Mouse (Mus musculus) liver, embryonic 13.5 days (tissue): ENCODE data around the gene Nup210l. TPM values are rescaled to one million over a fixed set of nuclear protein-coding genes. Genes with fewer than 3 reads are reported as not detected.
A peak's percentile ranks its signal among the peaks of the same experiment; 100 is the strongest.

Source experiments
- ATAC-seq: fragments of 200-750 bp; cut with Nextera tagmentation; 2 replicates; pipeline ENCODE4 v1.8.0; 2017; ENCODE audit warnings: low read depth, mild to moderate bottlenecking, moderate number of reproducible peaks, moderate library complexity
- DNase-seq: peaks from one replicate; pipeline ENCODE4 v3.0.0; 2022
- H3K27ac ChIP-seq: fragments of 300-500 bp; sonication (generic); 2 replicates; pipeline ENCODE4 v1.5.1; 2015; ENCODE audit warnings: moderate library complexity, mild to moderate bottlenecking, inconsistent platforms
- H3K27me3 ChIP-seq: fragments of 300-500 bp; sonication (generic); 2 replicates; pipeline ENCODE4 v1.6.1; 2015; ENCODE audit warnings: mild to moderate bottlenecking, inconsistent platforms
- H3K36me3 ChIP-seq: fragments of 300-500 bp; sonication (generic); 2 replicates; pipeline ENCODE4 v1.6.1; 2015; ENCODE audit warnings: mild to moderate bottlenecking, inconsistent platforms
- H3K4me1 ChIP-seq: fragments of 300-500 bp; sonication (generic); replicated peaks from 2 replicates; pipeline ENCODE4 v1.6.1; 2015; ENCODE audit warnings: inconsistent platforms
- H3K4me2 ChIP-seq: fragments of 300-500 bp; sonication (generic); 2 replicates; pipeline ENCODE4 v1.6.1; 2015; ENCODE audit warnings: inconsistent platforms, mild to moderate bottlenecking, moderate library complexity
- H3K4me3 ChIP-seq: fragments of 300-500 bp; sonication (generic); replicated peaks from 2 replicates; pipeline ENCODE4 v1.5.1; 2015; ENCODE audit warnings: mild to moderate bottlenecking, inconsistent platforms
- H3K9ac ChIP-seq: fragments of 300-500 bp; sonication (generic); 2 replicates; pipeline ENCODE4 v1.6.1; 2015; ENCODE audit warnings: mild to moderate bottlenecking, inconsistent platforms
- H3K9me3 ChIP-seq: fragments of 300-500 bp; sonication (generic); replicated peaks from 2 replicates; pipeline ENCODE4 v1.6.1; 2016; ENCODE audit warnings: inconsistent platforms
- WGBS: fragments of 180-500 bp; shearing (Covaris S2); methylation state at CpG from one replicate; pipeline ENCODE4 v1.1.7; 2015; ENCODE audit not compliant: insufficient replicate concordance; 5-methylcytosine and 5-hydroxymethylcytosine counted together
- polyA plus RNA-seq: library from polyadenylated mRNA; unstranded; fragments of >200 nt; fragmentation: Nextera tagmentation; extraction: Ambion mirVana; gene quantifications from 2 replicates; pipeline ENCODE4 v1.2.1, GENCODE M21; 2015

Gene Nup210l
- polyA plus RNA-seq, 1 experiment from 2014 or later = 0.05 TPM

GRCm38 (mm10) chr3:90211475-90212398, 107.8 kb downstream of the Nup210l start:
- Histone ChIP-seq H3K27me3 (no peaks in the 10 kb centered on the region), H3K4me1 (peaks cover 46% of the 10 kb centered on the region), H3K4me3 (peak overlapping the region; percentile 86), H3K27ac (peak overlapping the region; percentile 32), H3K36me3 (peaks cover 58% of the 10 kb centered on the region), H3K9ac (peak overlapping the region; percentile 92), H3K4me2 (peak overlapping the region; percentile 94), H3K9me3 (no peaks in the 10 kb centered on the region)
- ATAC-seq = no peak
- WGBS = 36% methylated on average over 13 of the region's 13 CpGs
- DNase-seq = no peak

GRCm38 (mm10) chr3:90212723-90213122, 108.8 kb downstream of the Nup210l start:
- Histone ChIP-seq H3K9ac (peak overlapping the region; percentile 92), H3K27me3 (no peaks in the 10 kb centered on the region), H3K4me1 (peaks cover 46% of the 10 kb centered on the region), H3K9me3 (no peaks in the 10 kb centered on the region), H3K27ac (peak overlapping the region; percentile 83), H3K4me2 (peak overlapping the region; percentile 94), H3K36me3 (peaks cover 51% of the 10 kb centered on the region), H3K4me3 (peak overlapping the region; percentile 86)
- WGBS = 5% methylated on average over 5 of the region's 5 CpGs
- DNase-seq (no peak), ATAC-seq (no peak)

GRCm38 (mm10) chr3:90213377-90213866, 109.5 kb downstream of the Nup210l start, which contains the start of the genes Rps27 and Rab13:
TSS of gene Rps27 (minus strand) at chr3:90213651.
TSS of gene Rab13 (plus strand) at chr3:90213695.
- WGBS = under 1% methylated on average over 42 of the region's 42 CpGs
- H3K9ac ChIP-seq = peak within 1 kb of the TSS; percentile 92
- peak within 1 kb of the TSS; percentile 94 for H3K4me2 ChIP-seq
- H3K9me3 ChIP-seq = no peaks in the 10 kb centered on the region
- H3K4me1 ChIP-seq = peaks cover 46% of the 10 kb centered on the region
- peak within 1 kb of the TSS; percentile 83 for H3K27ac ChIP-seq
- H3K36me3 ChIP-seq = peaks cover 44% of the 10 kb centered on the region
- ATAC-seq (peak; percentile 92), DNase-seq (peak; percentile 85)
- H3K27me3 ChIP-seq = no peaks in the 10 kb centered on the region
- H3K4me3 ChIP-seq = peak within 1 kb of the TSS; percentile 86

GRCm38 (mm10) chr3:90213956-90214684, 110.2 kb downstream of the Nup210l start:
- Histone ChIP-seq H3K27ac (peak overlapping the region; percentile 83), H3K4me1 (peaks cover 40% of the 10 kb centered on the region), H3K27me3 (no peaks in the 10 kb centered on the region), H3K4me3 (peak overlapping the region; percentile 86), H3K9me3 (no peaks in the 10 kb centered on the region), H3K9ac (peak overlapping the region; percentile 92), H3K4me2 (peak overlapping the region; percentile 94), H3K36me3 (peaks cover 37% of the 10 kb centered on the region)
- WGBS = 14% methylated on average over 12 of the region's 12 CpGs
- DNase-seq (no peak), ATAC-seq (peak; percentile 41; the same call in 1 of the 2 replicates)

- DNase-seq (no peak), ATAC-seq (no peak)
- no peak overlapping the region for H3K27ac ChIP-seq
- 22% methylated on average over 1 of the region's 1 CpGs for WGBS
- H3K4me1 ChIP-seq = peaks cover 40% of the 10 kb centered on the region
- peaks cover 20% of the 10 kb centered on the region for H3K36me3 ChIP-seq
- no peaks in the 10 kb centered on the region for H3K9me3 ChIP-seq
- no peaks in the 10 kb centered on the region for H3K27me3 ChIP-seq
- no peak overlapping the region for H3K9ac ChIP-seq
- H3K4me3 ChIP-seq = no peak overlapping the region
- H3K4me2 ChIP-seq = no peak overlapping the region
Observed at GRCm38 (mm10) chr3:90215825-90216380, 112.0 kb downstream of the Nup210l start.

GRCm38 (mm10) chr3:90220088-90220487, 116.2 kb downstream of the Nup210l start:
- Histone ChIP-seq H3K4me1 (peaks cover 35% of the 10 kb centered on the region), H3K4me2 (peak overlapping the region; percentile 82), H3K27me3 (no peaks in the 10 kb centered on the region), H3K9ac (peak overlapping the region; percentile 72), H3K9me3 (no peaks in the 10 kb centered on the region), H3K27ac (peak overlapping the region; percentile 72), H3K36me3 (no peaks in the 10 kb centered on the region; the same call in 1 of the 2 replicates), H3K4me3 (peak overlapping the region; percentile 62)
- peak; percentile 35; the same call in 1 of the 2 replicates for ATAC-seq
- DNase-seq = no peak
- WGBS = 12% methylated on average over 6 of the region's 6 CpGs

- no peaks in the 10 kb centered on the region; the same call in 1 of the 2 replicates for H3K36me3 ChIP-seq
- ATAC-seq = peak; percentile 73
- under 1% methylated on average over 20 of the region's 20 CpGs for WGBS
- peak overlapping the region; percentile 72 for H3K27ac ChIP-seq
- peak; percentile 29 for DNase-seq
- H3K4me3 ChIP-seq = peak overlapping the region; percentile 62
- peak overlapping the region; percentile 82 for H3K4me2 ChIP-seq
- H3K9ac ChIP-seq = peak overlapping the region; percentile 72
- no peaks in the 10 kb centered on the region for H3K9me3 ChIP-seq
- no peaks in the 10 kb centered on the region for H3K27me3 ChIP-seq
- H3K4me1 ChIP-seq = peaks cover 35% of the 10 kb centered on the region
Observed at GRCm38 (mm10) chr3:90220531-90220951, 116.6 kb downstream of the Nup210l start.

GRCm38 (mm10) chr3:90221123-90221522, 117.2 kb downstream of the Nup210l start:
- H3K9me3 ChIP-seq = no peaks in the 10 kb centered on the region
- peak overlapping the region; percentile 72 for H3K9ac ChIP-seq
- ATAC-seq (0 out of 2 replicates have a peak, but pooled peaks have one; percentile 19), DNase-seq (no peak)
- 9% methylated on average over 5 of the region's 5 CpGs for WGBS
- H3K4me1 ChIP-seq = peaks cover 35% of the 10 kb centered on the region
- no peak overlapping the region for H3K27ac ChIP-seq
- H3K4me2 ChIP-seq = peak overlapping the region; percentile 82
- H3K27me3 ChIP-seq = no peaks in the 10 kb centered on the region
- peak overlapping the region; percentile 62 for H3K4me3 ChIP-seq
- no peaks in the 10 kb centered on the region; the same call in 1 of the 2 replicates for H3K36me3 ChIP-seq

GRCm38 (mm10) chr3:90222455-90222854, 118.5 kb downstream of the Nup210l start:
- no peak overlapping the region for H3K9ac ChIP-seq
- H3K4me3 ChIP-seq = no peak overlapping the region
- no peak overlapping the region for H3K4me2 ChIP-seq
- no peak overlapping the region for H3K27ac ChIP-seq
- DNase-seq = no peak
- WGBS = 73% methylated on average over 4 of the region's 4 CpGs
- peaks cover 35% of the 10 kb centered on the region for H3K4me1 ChIP-seq
- H3K36me3 ChIP-seq = no peaks in the 10 kb centered on the region; the same call in 1 of the 2 replicates
- no peaks in the 10 kb centered on the region for H3K9me3 ChIP-seq
- no peak for ATAC-seq
- H3K27me3 ChIP-seq = no peaks in the 10 kb centered on the region

- no peak overlapping the region for H3K9ac ChIP-seq
- H3K27ac ChIP-seq = no peak overlapping the region
- no peak overlapping the region for H3K4me2 ChIP-seq
- DNase-seq = no peak
- ATAC-seq = no peak
- peaks cover 35% of the 10 kb centered on the region for H3K4me1 ChIP-seq
- WGBS = 30% methylated on average over 3 of the region's 3 CpGs
- H3K36me3 ChIP-seq = no peaks in the 10 kb centered on the region; the same call in 1 of the 2 replicates
- H3K4me3 ChIP-seq = no peak overlapping the region
- H3K27me3 ChIP-seq = no peaks in the 10 kb centered on the region
- H3K9me3 ChIP-seq = no peaks in the 10 kb centered on the region
Observed at GRCm38 (mm10) chr3:90222941-90223340, 119.0 kb downstream of the Nup210l start.
